Mouse (Mus musculus) heart, embryonic 12.5 days (tissue): ENCODE measurements around the gene Cdc42bpb. TPM values are rescaled to one million over a fixed set of nuclear protein-coding genes. Genes with fewer than 3 reads are reported as not detected.

Experiments used
- ATAC-seq: fragments of 200-750 bp; cut with Nextera tagmentation; 2 replicates; pipeline ENCODE4 v1.8.0; 2017; ENCODE audit warnings: moderate TSS enrichment, moderate library complexity; ENCODE audit not compliant: insufficient number of reproducible peaks, low FRiP score
- H3K27ac ChIP-seq: fragments of 300-500 bp; sonication (generic); 2 replicates; pipeline ENCODE4 v1.5.1; 2016; ENCODE audit warnings: mild to moderate bottlenecking, moderate library complexity; ENCODE audit not compliant: poor library complexity, severe bottlenecking
- H3K27me3 ChIP-seq: fragments of 300-500 bp; sonication (generic); replicated peaks from 2 replicates; pipeline ENCODE4 v1.6.1; 2016; ENCODE audit warnings: mild to moderate bottlenecking, moderate library complexity
- H3K36me3 ChIP-seq: fragments of 300-500 bp; sonication (generic); 2 replicates; pipeline ENCODE4 v1.6.1; 2016; ENCODE audit warnings: mild to moderate bottlenecking, moderate library complexity
- H3K4me1 ChIP-seq: fragments of 300-500 bp; sonication (generic); replicated peaks from 2 replicates; pipeline ENCODE4 v1.6.1; 2016; ENCODE audit warnings: mild to moderate bottlenecking
- H3K4me2 ChIP-seq: fragments of 300-500 bp; sonication (generic); 2 replicates; pipeline ENCODE4 v1.6.1; 2016; ENCODE audit warnings: mild to moderate bottlenecking, moderate library complexity
- H3K4me3 ChIP-seq: fragments of 300-500 bp; sonication (generic); 2 replicates; pipeline ENCODE4 v1.5.1; 2016; ENCODE audit warnings: mild to moderate bottlenecking
- H3K9ac ChIP-seq: fragments of 300-500 bp; sonication (generic); 2 replicates; pipeline ENCODE4 v1.6.1; 2016; ENCODE audit warnings: mild to moderate bottlenecking, moderate library complexity
- H3K9me3 ChIP-seq: fragments of 300-500 bp; sonication (generic); replicated peaks from 2 replicates; pipeline ENCODE4 v1.6.1; 2016; ENCODE audit warnings: mild to moderate bottlenecking, moderate library complexity
- WGBS: fragments of 180-500 bp; shearing (Covaris S2); methylation state at CpG from one replicate; pipeline ENCODE4 v1.1.7; 2016; 5-methylcytosine and 5-hydroxymethylcytosine counted together
- polyA plus RNA-seq: library from polyadenylated mRNA; unstranded; fragments of >200 nt; fragmentation: Nextera tagmentation; extraction: Ambion mirVana; gene quantifications from 2 replicates; pipeline ENCODE4 v1.2.1, GENCODE M21; 2016

Gene Cdc42bpb
- polyA plus RNA-seq, 1 experiment from 2014 or later: 33.5 TPM

DNA sequence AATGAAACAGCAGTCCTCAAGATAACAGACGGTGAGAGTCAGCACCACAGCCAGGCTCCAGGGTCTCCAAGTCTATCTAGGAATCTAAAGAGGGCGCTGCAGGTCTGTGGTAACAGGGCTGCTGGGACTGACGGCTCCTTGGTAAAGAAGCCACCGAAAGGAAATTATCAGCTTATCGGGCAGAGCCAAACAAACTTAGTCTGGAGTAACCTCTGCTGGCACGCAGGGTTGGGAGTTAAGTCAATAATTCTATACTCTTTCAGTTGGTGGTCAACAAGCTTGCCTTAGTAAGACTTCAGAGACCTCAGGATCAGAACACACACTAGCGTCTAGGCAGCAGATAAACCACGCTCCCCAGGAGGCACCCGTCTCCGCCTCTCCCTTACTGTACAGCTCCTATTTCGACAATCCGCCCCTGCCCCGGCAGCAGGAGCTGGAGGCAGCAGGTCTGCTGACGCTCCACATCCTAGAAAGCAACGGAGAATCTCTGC lies 39.6 kb downstream of the Cdc42bpb start:
- Histone ChIP-seq H3K36me3 (peaks cover 94% of the 10 kb centered on the region), H3K4me1 (peaks cover 26% of the 10 kb centered on the region), H3K27ac (no peak overlapping the region), H3K9me3 (no peaks in the 10 kb centered on the region), H3K9ac (0 out of 2 replicates have a peak overlapping the region, but pooled peaks have one; percentile 8), H3K4me3 (no peak overlapping the region), H3K27me3 (no peaks in the 10 kb centered on the region), H3K4me2 (no peak overlapping the region; the same call in 1 of the 2 replicates)
- 24% methylated on average over 15 of the region's 15 CpGs for WGBS
- ATAC-seq: peak; percentile 11; the same call in 1 of the 2 replicates

DNA sequence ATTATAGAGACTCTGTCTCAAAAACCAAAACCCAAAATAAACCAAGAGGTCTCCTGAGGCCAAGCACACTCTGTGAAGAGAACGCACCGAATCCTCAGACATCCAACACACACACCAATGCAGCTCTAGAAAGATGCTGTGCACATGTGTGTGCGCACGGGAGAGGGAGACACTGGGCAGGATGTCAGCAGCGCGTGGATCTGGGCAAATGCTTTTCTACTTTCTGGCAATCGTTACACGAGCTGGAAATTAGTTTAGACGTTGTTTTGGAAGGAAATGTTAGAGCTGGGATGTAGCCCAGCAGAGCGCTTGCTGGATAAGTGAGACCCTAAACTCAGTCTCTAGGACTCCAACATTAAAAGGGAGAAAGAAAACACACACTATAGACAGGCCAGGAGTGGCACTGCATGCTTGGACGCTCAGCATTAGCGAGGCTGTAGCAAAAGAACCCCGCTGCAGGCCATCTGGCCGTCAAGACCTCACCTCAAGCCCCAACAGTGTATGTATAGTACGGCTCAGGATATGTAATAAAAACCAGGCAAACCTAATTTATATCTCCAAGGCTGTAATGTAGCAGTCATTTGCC lies 44.4 kb downstream of the Cdc42bpb start:
- 87% methylated on average over 15 of the region's 15 CpGs for WGBS
- no peak overlapping the region for H3K27ac ChIP-seq

DNA sequence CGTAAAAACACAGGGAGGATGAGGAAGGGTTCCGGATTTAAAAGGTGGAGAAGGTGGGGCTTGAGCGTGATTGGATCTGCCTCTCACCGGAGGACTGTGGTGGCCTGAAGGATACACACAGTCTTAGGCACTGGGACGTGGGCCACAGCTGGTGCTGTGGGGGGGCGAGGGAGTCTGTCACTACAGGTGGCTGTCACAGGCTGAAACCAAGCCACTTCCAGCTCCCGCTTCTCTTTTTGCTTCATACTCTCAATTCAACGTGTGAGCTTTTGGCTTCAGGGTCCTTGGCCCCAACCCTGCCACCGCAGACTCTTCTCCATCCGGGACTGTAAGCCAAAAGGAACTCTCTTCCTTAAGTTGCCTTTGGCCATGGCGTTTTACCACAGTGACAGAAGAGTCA lies 45.1 kb downstream of the Cdc42bpb start:
- Histone ChIP-seq H3K9me3 (no peaks in the 10 kb centered on the region), H3K9ac (no peak overlapping the region), H3K4me2 (no peak overlapping the region), H3K4me1 (peaks cover 9% of the 10 kb centered on the region), H3K36me3 (peaks cover 95% of the 10 kb centered on the region), H3K4me3 (no peak overlapping the region), H3K27ac (no peak overlapping the region), H3K27me3 (no peaks in the 10 kb centered on the region)
- no peak for ATAC-seq
- 92% methylated on average over 11 of the region's 11 CpGs for WGBS

More for the DNA sequence above, 44.4 kb downstream of the Cdc42bpb start:
- H3K9ac ChIP-seq: no peak overlapping the region
- peaks cover 16% of the 10 kb centered on the region for H3K4me1 ChIP-seq
- no peak overlapping the region for H3K4me2 ChIP-seq
- no peaks in the 10 kb centered on the region for H3K27me3 ChIP-seq
- peaks cover 91% of the 10 kb centered on the region for H3K36me3 ChIP-seq
- ATAC-seq: no peak
- no peak overlapping the region for H3K4me3 ChIP-seq
- H3K9me3 ChIP-seq: no peaks in the 10 kb centered on the region

DNA sequence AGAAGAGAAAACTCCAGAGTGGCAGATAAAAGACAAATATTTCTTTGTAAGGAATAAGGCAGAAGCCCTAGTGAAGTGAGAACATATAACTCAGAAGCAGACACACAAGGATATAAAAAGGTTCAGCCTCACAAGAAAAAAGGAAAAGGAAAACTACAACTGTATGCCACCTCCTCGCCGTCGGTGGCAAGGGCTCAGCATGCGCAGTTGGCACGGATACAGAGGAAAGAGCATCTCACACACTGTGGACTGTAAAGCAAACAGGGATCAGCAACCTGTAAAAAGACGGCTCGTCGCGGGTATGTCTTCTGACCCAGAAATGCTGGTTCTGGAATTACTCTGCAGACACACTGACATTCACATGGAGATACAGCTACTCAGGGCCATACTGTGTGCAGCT lies 45.9 kb downstream of the Cdc42bpb start:
- H3K36me3 ChIP-seq: peaks cover 95% of the 10 kb centered on the region
- H3K27ac ChIP-seq: no peak overlapping the region
- H3K9ac ChIP-seq: no peak overlapping the region
- no peaks in the 10 kb centered on the region for H3K27me3 ChIP-seq
- H3K9me3 ChIP-seq: no peaks in the 10 kb centered on the region
- H3K4me2 ChIP-seq: no peak overlapping the region
- 93% methylated on average over 9 of the region's 9 CpGs for WGBS
- H3K4me3 ChIP-seq: no peak overlapping the region
- H3K4me1 ChIP-seq: peaks cover 1% of the 10 kb centered on the region; the same call in 1 of the 2 replicates
- ATAC-seq: no peak

DNA sequence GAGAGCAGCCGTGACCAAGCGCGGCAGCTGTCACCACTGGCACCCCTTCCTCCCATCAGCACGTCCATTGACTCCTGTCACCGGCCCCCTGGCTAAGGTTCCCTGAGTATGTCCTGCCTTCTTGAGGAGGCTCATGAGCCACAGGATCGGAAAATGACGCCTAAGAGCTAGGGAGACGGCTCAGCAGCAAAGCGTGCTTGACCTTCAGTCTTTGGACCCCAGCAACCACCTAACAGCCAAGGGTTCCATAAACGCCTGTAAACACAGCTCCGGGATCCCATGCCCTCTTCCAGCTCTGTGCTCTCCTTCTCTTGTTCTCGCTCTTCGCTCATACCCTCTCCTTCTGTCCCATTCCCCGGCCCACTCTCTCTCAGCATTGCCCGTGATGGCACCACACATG lies 48.2 kb downstream of the Cdc42bpb start:
- ATAC-seq: no peak
- Histone ChIP-seq H3K9ac (no peak overlapping the region), H3K27me3 (no peaks in the 10 kb centered on the region), H3K27ac (no peak overlapping the region), H3K4me1 (no peaks in the 10 kb centered on the region), H3K4me2 (no peak overlapping the region), H3K4me3 (no peak overlapping the region), H3K9me3 (no peaks in the 10 kb centered on the region), H3K36me3 (peaks cover 94% of the 10 kb centered on the region)
- WGBS: 90% methylated on average over 15 of the region's 15 CpGs

DNA sequence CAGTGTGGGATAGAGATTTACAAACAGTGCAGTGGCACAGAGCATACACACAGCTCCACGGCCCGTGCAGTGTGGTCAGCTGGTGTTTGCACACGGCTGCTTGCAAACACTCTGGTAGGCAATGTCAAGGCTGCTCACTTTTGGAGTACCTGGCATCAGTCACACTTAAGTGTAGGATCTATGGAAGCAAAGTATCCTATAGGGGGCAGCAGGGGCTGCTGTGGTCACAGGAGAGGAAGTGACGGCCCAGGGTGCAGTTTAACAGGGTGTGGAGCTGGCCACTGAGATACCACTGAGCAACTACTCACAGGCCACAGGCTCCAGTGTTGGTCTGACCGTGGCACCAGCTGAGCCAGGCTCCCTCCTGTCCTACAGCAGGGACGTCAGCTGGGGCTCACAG lies 49.2 kb downstream of the Cdc42bpb start:
- WGBS: 78% methylated on average over 6 of the region's 6 CpGs
- ATAC-seq: no peak
- Histone ChIP-seq H3K27me3 (no peaks in the 10 kb centered on the region), H3K4me1 (no peaks in the 10 kb centered on the region), H3K9me3 (no peaks in the 10 kb centered on the region), H3K4me2 (no peak overlapping the region), H3K36me3 (peaks cover 94% of the 10 kb centered on the region), H3K4me3 (no peak overlapping the region), H3K9ac (no peak overlapping the region), H3K27ac (no peak overlapping the region)

DNA sequence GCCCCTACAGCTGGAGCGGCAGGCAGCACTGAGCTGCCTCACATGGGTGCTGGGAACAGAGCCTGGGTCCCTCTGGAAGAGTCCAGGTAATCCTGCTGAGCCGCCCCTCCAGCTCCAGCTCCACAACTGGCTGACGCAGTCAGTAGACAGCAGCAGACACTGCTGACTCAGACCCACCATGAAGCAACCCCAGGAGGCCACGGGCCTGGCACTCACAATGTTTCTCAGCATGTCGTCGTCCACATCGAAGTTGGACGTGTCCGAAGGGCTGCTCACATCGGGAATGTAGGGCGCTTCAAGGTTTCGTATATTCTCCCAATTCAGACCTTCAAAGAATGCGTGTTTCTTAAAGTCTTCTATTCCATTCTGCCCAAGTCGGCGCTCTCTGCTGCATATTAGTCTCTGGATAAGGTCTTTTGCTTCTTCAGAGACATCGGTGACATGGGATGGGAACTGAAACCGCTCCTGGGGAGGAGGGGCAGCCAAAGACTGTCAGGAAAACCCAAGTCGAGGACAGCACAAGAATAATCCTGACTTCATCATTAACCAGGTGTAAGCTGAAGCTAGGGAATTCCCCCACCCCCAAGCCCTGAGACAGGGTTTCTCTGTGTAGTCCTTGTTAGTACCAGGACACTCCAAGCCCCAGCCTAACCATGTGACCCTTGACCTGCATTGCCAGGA lies 51.6 kb downstream of the Cdc42bpb start:
- H3K27ac ChIP-seq: no peak overlapping the region
- WGBS: 92% methylated on average over 18 of the region's 18 CpGs
- H3K9ac ChIP-seq: no peak overlapping the region
- H3K4me1 ChIP-seq: no peaks in the 10 kb centered on the region
- ATAC-seq: no peak
- H3K36me3 ChIP-seq: peaks cover 97% of the 10 kb centered on the region
- H3K4me2 ChIP-seq: no peak overlapping the region
- no peaks in the 10 kb centered on the region for H3K27me3 ChIP-seq
- no peak overlapping the region for H3K4me3 ChIP-seq
- H3K9me3 ChIP-seq: no peaks in the 10 kb centered on the region

DNA sequence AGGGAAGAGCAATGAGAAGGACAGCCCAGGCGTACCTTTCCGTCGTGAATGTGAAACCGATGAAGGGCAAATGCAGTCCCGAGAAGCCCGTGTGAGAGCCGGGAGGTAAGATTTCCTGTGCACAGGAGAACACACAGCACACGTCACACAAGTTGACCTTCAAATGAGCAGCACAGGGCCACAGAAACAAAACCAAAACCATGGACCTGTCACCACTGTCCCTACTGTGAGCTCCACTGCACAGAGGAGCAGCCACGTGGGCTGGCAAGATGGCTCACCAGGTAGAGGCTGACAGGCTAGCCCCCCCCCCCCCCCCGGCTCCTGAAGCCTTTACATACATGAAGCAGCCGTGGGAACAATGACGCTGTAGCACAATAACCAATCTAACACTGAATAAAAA lies 52.6 kb downstream of the Cdc42bpb start:
- no peaks in the 10 kb centered on the region for H3K9me3 ChIP-seq
- H3K4me2 ChIP-seq: no peak overlapping the region
- H3K36me3 ChIP-seq: peaks cover 98% of the 10 kb centered on the region
- 86% methylated on average over 12 of the region's 12 CpGs for WGBS
- H3K4me3 ChIP-seq: no peak overlapping the region
- no peak overlapping the region for H3K9ac ChIP-seq
- no peaks in the 10 kb centered on the region for H3K4me1 ChIP-seq
- no peak overlapping the region for H3K27ac ChIP-seq
- H3K27me3 ChIP-seq: no peaks in the 10 kb centered on the region
- ATAC-seq: no peak

DNA sequence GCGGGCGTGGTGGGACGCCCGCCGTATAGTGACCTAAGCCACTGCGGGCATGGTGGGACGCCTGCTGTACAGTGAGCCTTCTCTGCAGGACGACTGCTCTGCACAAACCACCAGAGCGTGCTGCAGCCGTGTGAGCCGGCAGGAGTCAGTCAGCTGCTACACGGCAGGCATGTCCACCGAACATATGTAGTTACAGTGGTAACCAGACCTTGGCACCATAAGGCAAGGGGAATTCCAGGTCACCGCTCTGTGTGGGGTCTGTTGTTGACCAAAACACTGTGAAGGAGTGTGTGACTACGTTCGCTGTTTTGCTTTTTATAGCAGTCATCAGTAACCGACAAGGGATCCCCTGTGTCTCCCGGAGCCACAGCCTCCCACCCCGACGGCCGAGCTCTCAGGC lies 53.0 kb downstream of the Cdc42bpb start:
- Histone ChIP-seq H3K27me3 (no peaks in the 10 kb centered on the region), H3K4me1 (no peaks in the 10 kb centered on the region), H3K36me3 (peaks cover 98% of the 10 kb centered on the region), H3K4me2 (no peak overlapping the region), H3K4me3 (no peak overlapping the region), H3K9me3 (no peaks in the 10 kb centered on the region), H3K9ac (no peak overlapping the region), H3K27ac (no peak overlapping the region)
- WGBS: 95% methylated on average over 21 of the region's 21 CpGs
- no peak for ATAC-seq

DNA sequence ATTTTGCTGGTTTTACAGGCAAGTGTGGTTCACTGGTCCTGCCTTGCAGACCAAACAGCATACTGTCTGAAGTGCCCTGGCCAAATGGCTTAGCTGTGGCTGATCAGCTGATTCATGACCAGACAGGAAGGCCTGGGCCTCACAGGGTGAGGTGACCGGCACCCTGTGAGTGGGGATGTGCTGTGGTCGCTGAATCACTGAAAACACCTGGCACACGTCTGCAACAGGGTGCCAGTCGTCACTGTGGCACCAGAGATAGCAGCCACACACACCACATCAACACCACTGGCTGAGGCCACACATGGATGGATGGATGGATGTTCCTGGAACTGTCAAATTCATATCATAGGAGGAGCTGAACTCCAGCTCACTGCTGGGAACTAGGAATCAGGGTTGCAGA lies 54.1 kb downstream of the Cdc42bpb start:
- Histone ChIP-seq H3K9ac (no peak overlapping the region), H3K9me3 (no peaks in the 10 kb centered on the region), H3K36me3 (peaks cover 99% of the 10 kb centered on the region), H3K4me3 (no peak overlapping the region), H3K4me1 (no peaks in the 10 kb centered on the region), H3K27ac (no peak overlapping the region), H3K4me2 (no peak overlapping the region), H3K27me3 (no peaks in the 10 kb centered on the region)
- no peak for ATAC-seq
- 56% methylated on average over 4 of the region's 4 CpGs for WGBS

DNA sequence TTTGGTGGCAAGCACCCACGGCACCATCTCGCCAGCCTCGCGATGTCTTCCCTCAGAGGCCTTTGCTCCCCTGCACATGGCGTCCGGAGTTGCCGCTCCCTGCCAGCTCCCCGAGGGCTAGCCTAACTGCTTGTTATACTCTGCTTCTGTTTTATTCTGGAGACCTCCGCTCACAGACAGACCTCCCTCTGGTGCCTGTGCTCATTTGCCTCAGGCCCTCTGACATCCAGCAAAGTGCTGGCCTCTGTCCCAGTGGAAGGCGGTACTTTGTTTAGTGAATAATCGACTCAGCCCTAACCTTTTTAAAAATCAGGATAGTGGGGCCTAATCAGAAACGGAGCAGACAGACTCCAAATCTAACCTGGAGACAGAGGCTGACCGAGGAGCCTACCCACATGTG lies 55.7 kb downstream of the Cdc42bpb start:
- 95% methylated on average over 13 of the region's 13 CpGs for WGBS
- H3K27me3 ChIP-seq: no peaks in the 10 kb centered on the region
- peaks cover 99% of the 10 kb centered on the region for H3K36me3 ChIP-seq
- H3K9ac ChIP-seq: no peak overlapping the region
- no peak overlapping the region for H3K27ac ChIP-seq
- no peaks in the 10 kb centered on the region for H3K4me1 ChIP-seq
- no peak overlapping the region for H3K4me2 ChIP-seq
- no peak overlapping the region for H3K4me3 ChIP-seq
- ATAC-seq: no peak
- H3K9me3 ChIP-seq: no peaks in the 10 kb centered on the region
